Mouse (Mus musculus): ENCODE results near the gene Slc17a2. TPM values are rescaled to one million over a fixed set of nuclear protein-coding genes. Genes with fewer than 3 reads are reported as not detected.
A peak's percentile ranks its signal among the peaks of the same experiment; 100 is the strongest.
"Not testable (repeated sequence)": the region's sequence is repeated elsewhere in the genome, so short reads cannot be mapped to it uniquely, and the experiment has no call there.

The Slc17a2 gene
- polyA plus RNA-seq, 1 experiment, result 0.52 TPM

DNA sequence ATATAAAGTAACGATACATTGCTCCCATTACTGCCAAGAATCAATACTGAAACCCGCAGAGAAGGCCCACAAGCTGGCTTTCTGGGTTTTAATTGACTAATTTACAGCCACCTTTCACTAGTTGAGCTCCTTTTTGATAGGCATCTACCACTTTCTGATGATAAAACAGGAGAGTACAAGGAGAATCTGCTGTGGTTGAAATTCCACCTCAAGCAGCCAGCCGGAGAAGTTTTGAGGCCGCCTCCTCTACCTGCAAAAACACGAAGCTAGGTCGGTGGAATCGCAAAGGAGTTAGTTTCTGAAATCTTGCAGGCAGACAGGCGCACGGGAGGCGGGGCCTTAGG is 43.6 kb upstream of the Slc17a2 start:
- no peak for DNase-seq
- TF ChIP-seq POLR2A (IDR thresholded peaks at IDR 0.05; ENCODE audit: borderline replicate concordance, extremely low read depth, low read depth, low read length) (no peak), CTCF (IDR thresholded peaks at IDR 0.05; ENCODE audit: insufficient read depth, low read length) (no peak)
- 1% methylated on average over 10 of the region's 10 CpGs for WGBS
- peaks cover 2% of the 10 kb centered on the region; the same call in 1 of the 2 replicates for H3K4me1 ChIP-seq (ENCODE audit: control insufficient read depth, insufficient read depth, low read length)
- H3K4me3 ChIP-seq (replicated peaks; ENCODE audit: extremely low read depth, low read depth, low read length), result peak overlapping the region; percentile 80

DNA sequence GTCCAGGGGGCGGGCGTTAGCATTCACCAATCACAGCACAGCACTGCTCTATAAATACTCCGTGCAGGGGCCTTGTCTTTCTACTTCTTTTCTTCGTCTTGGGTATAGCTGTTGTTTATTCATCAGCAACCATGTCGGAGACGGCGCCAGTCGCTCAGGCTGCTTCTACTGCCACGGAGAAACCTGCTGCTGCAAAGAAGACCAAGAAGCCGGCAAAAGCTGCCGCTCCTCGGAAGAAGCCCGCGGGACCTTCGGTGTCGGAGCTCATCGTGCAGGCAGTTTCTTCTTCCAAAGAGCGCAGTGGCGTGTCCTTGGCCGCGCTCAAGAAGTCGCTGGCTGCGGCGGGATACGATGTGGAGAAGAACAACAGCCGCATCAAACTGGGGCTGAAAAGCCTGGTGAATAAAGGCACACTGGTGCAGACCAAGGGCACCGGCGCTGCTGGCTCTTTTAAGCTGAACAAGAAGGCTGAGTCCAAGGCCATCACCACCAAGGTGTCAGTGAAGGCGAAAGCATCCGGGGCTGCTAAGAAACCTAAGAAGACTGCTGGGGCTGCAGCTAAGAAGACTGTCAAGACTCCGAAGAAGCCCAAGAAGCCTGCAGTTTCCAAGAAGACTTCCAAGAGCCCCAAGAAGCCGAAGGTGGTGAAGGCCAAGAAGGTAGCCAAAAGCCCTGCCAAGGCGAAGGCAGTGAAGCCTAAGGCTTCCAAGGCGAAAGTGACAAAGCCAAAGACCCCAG is 43.0 kb upstream of the Slc17a2 start, which contains the start of gene Hist1h1a:
Hist1h1a (plus strand) TSS at position 81 of the 738 bp plus-strand sequence.
- TF ChIP-seq CTCF (IDR thresholded peaks at IDR 0.05; ENCODE audit: insufficient read depth, low read length), result no peak
- TF ChIP-seq POLR2A (IDR thresholded peaks at IDR 0.05; ENCODE audit: borderline replicate concordance, extremely low read depth, low read depth, low read length), result peak; percentile 77; the same call in 1 of the 2 replicates
- peak; percentile 72 for DNase-seq
- H3K4me1 ChIP-seq (ENCODE audit: control insufficient read depth, insufficient read depth, low read length), result peaks cover 2% of the 10 kb centered on the region; the same call in 1 of the 2 replicates
- peak within 1 kb of the TSS; percentile 80 for H3K4me3 ChIP-seq (replicated peaks; ENCODE audit: extremely low read depth, low read depth, low read length)
- 3% methylated on average over 34 of the region's 34 CpGs for WGBS

DNA sequence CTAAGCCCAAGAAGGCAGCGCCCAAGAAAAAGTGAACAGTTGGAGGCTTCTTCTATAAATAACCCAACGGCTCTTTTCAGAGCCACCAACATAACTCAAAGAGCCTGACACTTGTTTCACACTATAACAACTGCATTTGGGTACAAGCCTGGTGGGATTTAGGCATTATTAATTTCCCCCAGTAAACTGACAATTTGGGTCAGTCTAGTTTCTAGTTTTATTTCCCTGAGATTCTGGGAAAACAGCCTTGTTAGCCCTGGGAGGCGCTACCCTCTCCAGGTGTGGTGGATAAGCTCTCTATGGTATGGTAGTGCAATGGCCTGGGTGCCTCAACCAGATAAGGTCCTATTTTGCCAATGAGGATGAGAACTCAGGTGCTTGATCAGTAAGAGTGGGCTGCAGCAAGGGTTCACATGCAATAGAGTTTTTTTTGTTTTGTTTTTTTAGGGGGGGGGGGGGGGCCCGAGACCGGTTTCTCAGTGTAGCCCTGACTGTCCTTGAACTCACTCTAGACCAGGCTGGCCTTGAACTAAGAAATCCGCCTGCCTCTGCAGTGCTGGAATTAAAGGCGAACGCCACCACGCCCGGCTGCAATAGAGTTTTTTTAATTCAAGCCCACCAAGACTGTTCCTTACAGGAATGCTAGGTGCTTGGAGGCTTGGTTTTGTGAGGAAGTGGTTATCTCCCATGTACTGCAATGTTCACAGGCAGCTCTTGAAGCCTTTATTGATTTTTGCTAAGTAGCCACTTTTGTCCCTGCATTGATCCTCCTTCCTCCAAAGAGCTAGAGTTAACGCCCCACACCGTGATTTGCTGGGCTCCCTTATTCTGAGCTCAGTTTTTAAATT is 42.2 kb upstream of the Slc17a2 start:
- Histone ChIP-seq H3K4me1 (ENCODE audit: control insufficient read depth, insufficient read depth, low read length) (peaks cover 2% of the 10 kb centered on the region; the same call in 1 of the 2 replicates), H3K4me3 (replicated peaks; ENCODE audit: extremely low read depth, low read depth, low read length) (no peak overlapping the region)
- 49% methylated on average over 12 of the region's 12 CpGs for WGBS
- no peak for DNase-seq
- TF ChIP-seq CTCF (IDR thresholded peaks at IDR 0.05; ENCODE audit: insufficient read depth, low read length) (no peak), POLR2A (IDR thresholded peaks at IDR 0.05; ENCODE audit: borderline replicate concordance, extremely low read depth, low read depth, low read length) (no peak)

DNA sequence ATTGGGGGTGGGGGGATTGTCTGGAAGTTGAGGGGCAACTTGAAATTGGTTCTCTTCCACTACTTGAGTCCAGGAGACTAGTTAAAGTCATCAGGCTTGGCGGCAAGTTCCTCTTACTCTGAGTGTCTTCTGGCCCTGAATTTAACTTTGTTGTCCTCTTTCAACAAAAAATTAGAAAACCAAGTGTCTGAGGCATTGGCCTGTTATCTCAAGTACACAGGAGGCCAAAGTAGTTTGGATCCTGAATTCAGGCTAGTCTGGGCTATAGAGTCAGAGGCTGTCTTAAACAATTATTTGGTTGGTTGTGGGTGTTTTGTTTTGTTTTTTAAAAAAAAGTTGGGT is 41.6 kb upstream of the Slc17a2 start:
- Histone ChIP-seq H3K4me1 (ENCODE audit: control insufficient read depth, insufficient read depth, low read length) (peaks cover 2% of the 10 kb centered on the region; the same call in 1 of the 2 replicates), H3K4me3 (replicated peaks; ENCODE audit: extremely low read depth, low read depth, low read length) (no peak overlapping the region)
- whole genome bisulfite sequencing, result 69% methylated on average over 1 of the region's 1 CpGs
- no peak for TF ChIP-seq POLR2A (IDR thresholded peaks at IDR 0.05; ENCODE audit: borderline replicate concordance, extremely low read depth, low read depth, low read length)
- TF ChIP-seq CTCF (IDR thresholded peaks at IDR 0.05; ENCODE audit: insufficient read depth, low read length), result no peak
- no peak for DNase-seq

DNA sequence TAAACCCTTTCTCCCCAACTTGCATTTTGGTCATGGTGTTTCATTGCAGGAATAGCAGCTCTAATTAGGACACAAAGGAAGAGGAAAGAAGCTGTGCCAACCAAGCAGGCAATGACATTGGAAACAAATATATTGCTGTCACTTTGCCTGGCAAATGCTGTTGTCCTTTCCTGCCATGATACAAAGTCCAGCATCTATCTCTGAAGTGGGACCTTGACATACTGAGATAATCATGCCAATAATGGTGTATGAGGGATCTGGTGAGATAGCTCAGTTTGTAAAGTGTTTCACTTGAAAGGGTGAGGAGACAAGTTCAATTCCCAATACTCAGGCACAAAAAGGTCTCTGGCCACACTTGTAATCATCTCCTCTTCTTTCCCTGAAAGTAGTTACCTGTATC is 40.0 kb upstream of the Slc17a2 start:
- Histone ChIP-seq H3K4me3 (replicated peaks; ENCODE audit: extremely low read depth, low read depth, low read length) (no peak overlapping the region), H3K4me1 (ENCODE audit: control insufficient read depth, insufficient read depth, low read length) (no peaks in the 10 kb centered on the region)
- no peak for TF ChIP-seq POLR2A (IDR thresholded peaks at IDR 0.05; ENCODE audit: borderline replicate concordance, extremely low read depth, low read depth, low read length)
- TF ChIP-seq CTCF (IDR thresholded peaks at IDR 0.05; ENCODE audit: insufficient read depth, low read length), result no peak
- no peak for DNase-seq

DNA sequence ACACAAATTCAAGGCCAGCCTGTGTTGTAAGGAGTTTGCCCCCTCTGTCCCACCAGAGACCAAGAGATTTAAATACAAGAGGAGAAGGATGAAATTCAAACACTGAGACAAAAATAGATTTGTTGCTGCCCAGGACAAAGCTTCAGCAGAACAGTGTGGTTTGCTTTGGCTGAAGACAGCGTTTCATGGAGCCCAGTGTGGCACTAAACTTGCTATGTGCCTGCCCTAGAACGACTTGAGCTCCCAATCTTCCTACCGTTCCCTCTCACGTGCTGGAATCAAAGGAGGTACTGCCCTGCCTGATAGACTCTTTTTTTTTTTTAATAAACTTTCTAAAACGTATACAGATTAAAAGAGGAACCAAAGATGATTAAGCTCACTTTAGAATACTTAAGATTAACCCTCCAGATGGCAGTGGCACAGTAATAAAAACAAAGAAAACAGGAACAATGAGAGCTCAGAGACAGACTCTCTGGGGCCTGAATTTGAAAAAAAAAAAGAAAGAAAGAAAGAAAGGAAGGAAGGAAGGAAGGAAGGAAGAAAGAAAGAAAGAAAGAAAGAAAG is 37.9 kb upstream of the Slc17a2 start:
- WGBS, result 38% methylated on average over 5 of the region's 5 CpGs
- TF ChIP-seq CTCF (IDR thresholded peaks at IDR 0.05; ENCODE audit: insufficient read depth, low read length), result no peak
- no peak for TF ChIP-seq POLR2A (IDR thresholded peaks at IDR 0.05; ENCODE audit: borderline replicate concordance, extremely low read depth, low read depth, low read length)
- H3K4me3 ChIP-seq (replicated peaks; ENCODE audit: extremely low read depth, low read depth, low read length), result no peak overlapping the region
- no peak for DNase-seq
- H3K4me1 ChIP-seq (ENCODE audit: control insufficient read depth, insufficient read depth, low read length), result no peaks in the 10 kb centered on the region

DNA sequence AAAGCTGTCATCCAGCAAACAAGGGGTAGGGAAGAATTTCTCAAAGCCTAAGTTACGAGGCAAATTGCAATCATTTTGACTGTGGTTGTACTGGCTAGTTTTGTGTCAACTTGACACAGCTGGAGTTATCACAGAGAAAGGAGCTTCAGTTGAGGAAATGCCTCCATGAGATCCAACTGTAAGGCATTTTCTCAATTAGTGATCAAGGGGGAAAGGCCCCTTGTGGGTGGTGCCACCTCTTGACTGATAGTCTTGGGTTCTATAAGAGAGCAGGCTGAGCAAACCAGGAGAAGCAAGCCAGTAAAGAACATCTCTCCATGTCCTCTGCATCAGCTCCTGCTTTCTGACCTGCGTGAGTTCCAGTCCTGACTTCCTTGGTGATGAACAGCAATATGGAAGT is 37.2 kb upstream of the Slc17a2 start, which contains the start of gene Trim38:
Trim38 (plus strand) TSS at position 301 of the 400 bp plus-strand sequence.
- 90% methylated on average over 2 of the region's 2 CpGs for WGBS
- H3K4me3 ChIP-seq (replicated peaks; ENCODE audit: extremely low read depth, low read depth, low read length); H3K4me1 ChIP-seq (ENCODE audit: control insufficient read depth, insufficient read depth, low read length); DNase-seq: not testable (repeated sequence)

DNA sequence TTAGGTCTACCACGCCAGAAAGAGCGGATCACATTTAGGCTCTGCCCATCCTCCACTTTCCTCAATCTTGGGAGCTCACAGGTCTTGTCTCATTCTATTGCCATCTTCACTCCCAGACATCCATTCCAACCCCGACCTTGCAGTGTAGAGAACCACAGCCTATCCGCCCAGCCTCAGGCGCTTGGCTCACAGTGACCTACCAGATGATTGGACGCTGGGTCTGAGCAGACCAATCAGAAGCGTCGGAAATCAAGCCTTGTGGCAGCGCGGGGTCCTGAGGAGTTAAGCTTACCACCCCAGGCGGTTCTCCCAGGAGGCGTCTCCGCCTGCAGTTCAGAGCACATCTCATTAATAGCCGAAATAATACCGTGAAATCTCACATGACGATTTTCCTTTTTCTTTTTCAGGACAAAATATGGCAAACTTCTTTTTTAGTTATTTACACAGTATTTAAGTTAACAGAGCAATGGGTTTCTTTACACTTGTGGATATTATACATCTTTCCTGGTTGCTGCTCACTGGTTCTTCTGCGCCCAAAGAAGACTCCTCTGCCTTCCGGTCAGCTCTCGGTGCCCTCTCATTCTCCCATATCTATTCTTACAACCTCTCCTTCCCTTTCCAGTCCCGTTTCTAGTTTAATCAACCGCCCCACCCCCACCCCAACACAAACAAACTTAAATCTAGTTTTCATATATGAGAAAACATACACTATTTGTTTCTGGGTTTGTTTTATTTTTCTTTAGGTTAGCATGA is 34.1 kb upstream of the Slc17a2 start:
- no peak overlapping the region for H3K4me3 ChIP-seq (replicated peaks; ENCODE audit: extremely low read depth, low read depth, low read length)
- 28% methylated on average over 21 of the region's 21 CpGs for WGBS

DNA sequence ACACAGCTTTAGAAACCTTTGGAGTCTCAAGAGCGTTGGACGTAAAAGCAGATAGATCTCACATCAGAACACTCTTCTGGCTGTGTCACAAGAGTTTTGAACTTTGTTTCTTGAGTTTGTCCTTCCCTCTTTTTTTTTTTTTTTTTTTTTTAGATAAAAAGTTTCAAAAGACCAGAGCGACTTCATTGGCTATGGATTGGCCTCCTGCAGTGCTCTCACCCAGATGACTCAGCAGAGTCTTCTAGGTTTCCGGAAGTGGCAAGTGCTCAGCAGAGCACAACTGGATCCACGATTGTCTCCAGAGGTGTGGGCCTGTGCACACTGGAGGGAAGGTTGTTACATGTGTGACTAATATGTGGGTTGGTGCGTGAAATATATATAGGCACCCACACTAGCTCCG is 28.5 kb upstream of the Slc17a2 start:
- Histone ChIP-seq H3K4me1 (ENCODE audit: control insufficient read depth, insufficient read depth, low read length) (no peaks in the 10 kb centered on the region), H3K4me3 (replicated peaks; ENCODE audit: extremely low read depth, low read depth, low read length) (no peak overlapping the region)
- 89% methylated on average over 7 of the region's 7 CpGs for WGBS
- no peak for DNase-seq
- TF ChIP-seq CTCF (IDR thresholded peaks at IDR 0.05; ENCODE audit: insufficient read depth, low read length) (no peak), POLR2A (IDR thresholded peaks at IDR 0.05; ENCODE audit: borderline replicate concordance, extremely low read depth, low read depth, low read length) (no peak)

More for the DNA sequence above, 34.1 kb upstream of the Slc17a2 start:
- no peak for DNase-seq
- no peaks in the 10 kb centered on the region for H3K4me1 ChIP-seq (ENCODE audit: control insufficient read depth, insufficient read depth, low read length)
- TF ChIP-seq CTCF (IDR thresholded peaks at IDR 0.05; ENCODE audit: insufficient read depth, low read length) (no peak), POLR2A (IDR thresholded peaks at IDR 0.05; ENCODE audit: borderline replicate concordance, extremely low read depth, low read depth, low read length) (no peak)
